Mouse (Mus musculus) mouse embryonic stem cell (cell line): ENCODE data around the gene Medag.

Experiments
- in situ Hi-C, 2 experiments: fragments of 300-500 bp; cut with MboI; formaldehyde crosslinking; loops; 1 replicate in 1 of 2; 3 replicates in 1 of 2; pipeline ENCODE4 v1.14.3; 2019 to 2020; ENCODE audit warnings: low sequenced_read_pairs in 2 of 2, low pct_unique_long_range_greater_than_20kb in 1 of 2, mixed read lengths in 1 of 2; ENCODE audit not compliant: unreplicated experiment in 1 of 2

Medag gene

GRCm38 (mm10) chr5:149449406-149449805, 37.9 kb downstream of the Medag start:
- in situ Hi-C loops, result no loop called here

DNA sequence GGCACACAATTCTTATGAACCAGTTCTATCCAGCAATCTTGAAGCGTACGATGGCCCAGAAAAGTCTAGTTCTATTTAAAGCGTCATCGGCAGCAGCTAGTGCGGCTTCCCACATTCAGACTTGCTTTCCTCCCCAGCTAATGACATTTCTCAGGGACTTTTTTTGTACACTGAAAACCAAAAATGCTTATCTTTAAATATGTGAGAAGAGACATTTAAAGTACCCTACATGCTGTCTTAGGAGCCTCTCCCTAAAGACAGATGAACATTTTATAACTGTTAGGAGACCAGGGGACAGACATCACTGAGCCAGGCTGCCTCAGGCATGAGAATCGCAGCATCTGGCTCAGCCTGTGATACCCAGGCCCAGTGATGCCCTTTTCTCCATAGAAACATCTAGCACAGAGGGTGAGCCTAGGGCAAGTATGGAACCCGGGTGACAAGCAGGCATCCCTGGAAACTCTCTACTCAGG, 39.7 kb downstream of the Medag start:
- in situ Hi-C loops, result no loop called here

DNA sequence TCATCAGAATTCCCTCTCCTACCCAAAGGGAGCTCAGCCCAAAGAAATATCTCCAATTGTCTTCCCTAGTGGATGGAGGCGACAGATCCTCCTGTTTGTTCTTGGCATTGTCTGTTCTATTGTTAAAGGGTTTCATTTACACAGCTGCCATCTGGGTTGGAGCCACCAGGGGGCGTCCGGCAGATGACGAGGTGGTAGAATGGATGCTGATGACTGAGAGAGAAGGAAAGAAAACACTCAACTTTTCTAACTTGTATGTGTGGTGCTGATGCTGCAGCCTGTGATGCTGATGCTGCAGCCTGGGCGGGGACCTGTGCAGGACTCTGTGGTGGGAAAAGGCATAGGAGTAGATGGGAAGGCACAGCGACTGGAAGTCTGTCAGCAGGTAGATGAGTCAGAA, 42.7 kb downstream of the Medag start:
- in situ Hi-C loops, result no loop called here

GRCm38 (mm10) chr5:149456544-149456943, 45.0 kb downstream of the Medag start:
- in situ Hi-C loops, result no loop called here

- in situ Hi-C loops, result no loop called here
These were observed 50.5 kb downstream of the Medag start for GRCm38 (mm10) chr5:149462071-149462470.

GRCm38 (mm10) chr5:149465305-149465704, 53.8 kb downstream of the Medag start:
- in situ Hi-C loops, result no loop called here

DNA sequence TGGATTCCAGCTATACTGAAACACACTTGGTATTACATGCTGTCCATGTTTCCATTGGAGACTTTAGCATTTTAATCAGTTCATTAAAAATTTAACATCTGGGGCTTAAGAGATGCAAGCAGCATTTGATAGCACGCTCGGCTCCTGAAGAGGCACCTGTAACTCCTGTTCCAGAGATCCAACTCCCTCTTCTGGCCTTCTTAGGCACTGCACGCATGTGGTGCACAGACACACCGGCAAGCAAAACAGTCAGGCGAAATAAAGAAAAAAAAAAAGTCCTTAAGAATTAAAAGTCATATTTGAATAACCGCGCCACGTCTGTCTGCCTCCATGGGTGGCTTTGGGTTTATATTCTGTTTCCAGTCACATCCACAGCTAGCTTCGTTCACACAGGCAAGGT, 62.6 kb downstream of the Medag start:
- in situ Hi-C loops, result no loop called here

DNA sequence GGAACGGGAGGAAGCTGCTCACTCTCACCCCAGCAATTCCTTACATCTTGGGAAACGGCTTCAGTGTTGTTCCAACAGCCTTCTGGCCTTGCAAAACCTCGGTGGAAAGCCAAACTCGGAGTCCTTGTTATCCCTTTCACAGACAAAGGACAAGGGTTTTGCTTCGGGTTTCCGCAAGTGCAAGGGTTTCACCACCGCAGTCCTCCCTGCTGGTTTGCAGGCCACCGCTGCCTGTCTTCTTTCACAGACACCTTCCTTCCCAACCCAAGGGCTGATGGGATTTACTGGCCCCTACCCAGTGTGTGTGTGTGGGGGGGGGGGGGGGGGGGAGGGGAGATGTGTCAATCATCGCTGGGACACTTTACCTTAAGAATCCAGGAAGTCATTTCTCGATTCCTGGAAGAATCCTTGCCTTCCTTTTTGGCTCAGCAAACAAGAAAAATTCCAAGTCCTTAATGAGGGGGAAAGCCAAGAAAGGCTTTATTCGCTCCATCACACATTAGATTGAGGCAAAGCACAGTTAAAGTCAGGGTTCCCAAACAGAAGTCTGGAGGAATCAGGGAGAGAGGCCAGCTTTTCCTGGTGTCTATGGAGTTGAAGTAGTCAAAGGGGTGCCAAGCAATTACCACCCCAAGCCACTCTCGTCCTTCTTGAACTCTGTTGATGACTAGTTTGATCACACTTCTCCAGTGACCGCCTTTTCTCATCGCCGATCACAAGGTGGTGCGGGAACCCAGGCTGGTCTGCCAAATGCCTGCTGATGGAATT, 63.3 kb downstream of the Medag start:
- in situ Hi-C loops, result no loop called here
